Mouse (Mus musculus): ENCODE results near the gene Tas2r104. TPM values are rescaled to one million over a fixed set of nuclear protein-coding genes. Genes with fewer than 3 reads are reported as not detected.

The Tas2r104 gene
- not detected for total RNA-seq (2021)
- long read RNA-seq, experiment 1: 0 reads
- long read RNA-seq, experiment 2: 0 reads

- no peak for DNase-seq
These were observed at the start of gene Tas2r104 for GRCm38 (mm10) chr6:131685644-131686043. Tas2r104 (minus strand) TSS chr6:131685744.

DNA sequence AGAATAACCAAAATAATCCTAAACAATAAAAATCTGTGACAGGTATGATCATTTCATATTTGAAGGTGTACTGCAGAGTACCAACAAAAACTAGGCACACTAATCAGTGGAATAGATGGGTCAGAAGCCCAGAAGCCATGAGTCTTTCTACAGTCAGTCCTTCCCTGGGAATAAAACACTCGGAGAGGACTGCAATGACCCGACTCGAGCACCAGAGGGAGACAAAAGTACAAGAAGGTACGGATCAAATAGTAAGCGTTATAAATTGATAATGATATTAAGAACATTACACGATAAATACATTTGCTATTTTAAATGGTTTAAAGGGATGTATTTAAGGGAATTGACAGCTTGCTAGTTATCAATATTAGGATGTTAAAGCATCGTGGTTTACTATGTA, 27.3 kb upstream of the Tas2r104 start:
- DNase-seq: no peak

DNA sequence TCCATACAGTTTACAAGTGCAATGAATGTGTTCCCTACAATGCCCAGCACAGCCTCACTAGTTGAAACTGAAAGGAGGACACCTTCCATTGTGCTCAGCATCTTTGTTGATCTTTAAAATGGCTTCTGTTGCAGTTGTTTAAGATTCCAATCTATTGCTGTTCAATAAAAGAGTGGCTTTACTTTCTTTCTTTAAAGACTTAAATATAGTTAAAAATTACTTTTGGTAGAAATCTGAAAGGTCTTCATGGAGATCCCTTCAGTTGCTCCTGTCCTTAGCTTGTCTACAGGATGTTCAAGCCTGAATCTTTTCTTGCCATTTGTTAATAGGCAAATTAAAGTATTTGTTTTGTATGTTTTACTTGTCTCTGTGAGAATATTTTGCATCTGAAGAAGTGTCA, 4.4 kb upstream of the Tas2r104 start, which contains the start of gene Tas2r114:
Gene Tas2r114, minus strand, starts transcription at position 101 of the 400 bp plus-strand sequence.
- DNase-seq: no peak

DNA sequence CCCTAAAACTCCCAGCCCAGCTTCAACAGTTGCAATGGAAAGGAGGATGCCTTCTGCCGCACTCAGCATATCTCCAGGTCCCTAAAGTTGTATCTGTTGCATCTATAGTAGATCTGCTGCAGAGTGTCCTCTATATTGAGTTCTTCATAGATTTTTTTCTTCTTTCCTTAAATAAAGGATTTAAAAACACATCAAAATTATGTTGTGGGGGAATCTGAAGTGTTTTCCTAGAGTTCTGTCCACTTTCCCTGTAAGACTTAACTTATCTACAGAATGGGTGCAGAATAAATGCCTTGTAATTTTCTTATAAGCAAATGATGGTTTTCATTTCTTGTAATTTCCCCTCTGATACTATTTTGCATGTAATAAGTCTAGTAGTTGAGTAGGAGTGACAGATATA, 1.9 kb upstream of the Tas2r104 start, which contains the start of gene Tas2r105:
Gene Tas2r105, minus strand, starts transcription at position 101 of the 400 bp plus-strand sequence.
- no peak for DNase-seq

GRCm38 (mm10) chr6:131678786-131679185, 6.8 kb downstream of the Tas2r104 start, which contains the start of gene Tas2r106:
Tas2r106 (minus strand) TSS chr6:131678886.
- no peak for DNase-seq

DNA sequence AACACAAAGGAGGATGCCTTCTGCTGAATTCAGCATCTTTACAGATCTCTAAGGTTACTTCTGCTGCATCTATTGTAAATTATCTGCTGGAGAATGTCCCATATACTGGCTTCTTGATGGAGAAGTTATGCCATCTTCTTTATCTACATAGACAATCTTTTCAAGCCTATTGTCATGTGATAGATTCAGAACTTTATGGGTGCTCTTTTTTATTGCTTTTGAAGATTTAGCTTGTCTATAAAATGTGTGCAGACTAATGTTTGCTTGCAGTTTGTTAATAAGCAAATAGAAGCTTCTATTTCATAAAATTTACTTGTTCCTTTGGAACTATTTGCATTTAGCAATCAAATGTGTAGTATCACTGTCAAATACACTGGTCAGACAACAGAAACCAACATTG, 25.5 kb downstream of the Tas2r104 start, which contains the start of gene Tas2r107:
Gene Tas2r107, minus strand, starts transcription at position 101 of the 400 bp plus-strand sequence.
- DNase-seq: no peak

Other genes starting within 250 kb of the Tas2r104 start
- not detected for gene 5430401F13Rik, start 199.3 kb downstream of the Tas2r104 start, total RNA-seq (2021)
- not detected for gene Gm6619, start 199.3 kb downstream of the Tas2r104 start, total RNA-seq (2021)
- gene Tas2r130, start 54.8 kb downstream of the Tas2r104 start, total RNA-seq (2021): not detected
- not detected for gene Tas2r107, start 25.6 kb downstream of the Tas2r104 start, total RNA-seq (2021)
- gene Tas2r106, start 6.9 kb downstream of the Tas2r104 start, total RNA-seq (2021): not detected
- not detected for gene Tas2r105, start 1.8 kb upstream of the Tas2r104 start, total RNA-seq (2021)
- gene Tas2r114, start 4.3 kb upstream of the Tas2r104 start, total RNA-seq (2021): not detected

Measured in gastrocnemius, postnatal 25 days (tissue).